Mouse (Mus musculus): Measurements from ENCODE around the gene Klf12. TPM values are rescaled to one million over a fixed set of nuclear protein-coding genes. Genes with fewer than 3 reads are reported as not detected.
"Not testable (repeated sequence)": the region's sequence is repeated elsewhere in the genome, so short reads cannot be mapped to it uniquely, and the experiment has no call there.

Klf12 gene
- total RNA-seq, 2 experiments from 2014 or later: 12.0 to 14.1 TPM

GRCm38 (mm10) chr14:99894062-99894461 lies 390.4 kb downstream of the Klf12 start:
- peak; percentile 7 for DNase-seq (ENCODE audit: low spot score)

GRCm38 (mm10) chr14:99886503-99886902 lies 398.0 kb downstream of the Klf12 start:
- DNase-seq (ENCODE audit: low spot score): no peak

- DNase-seq (ENCODE audit: low spot score): no peak
Measured at GRCm38 (mm10) chr14:99885562-99885961, 398.9 kb downstream of the Klf12 start.

GRCm38 (mm10) chr14:99885128-99885527 lies 399.4 kb downstream of the Klf12 start:
- DNase-seq (ENCODE audit: low spot score): no peak

GRCm38 (mm10) chr14:99876791-99877578 lies 407.5 kb downstream of the Klf12 start:
- DNase-seq (ENCODE audit: low spot score): no peak

GRCm38 (mm10) chr14:99873725-99874124 lies 410.8 kb downstream of the Klf12 start:
- no peak for DNase-seq (ENCODE audit: low spot score)

- DNase-seq (ENCODE audit: low spot score): no peak
Measured at GRCm38 (mm10) chr14:99856158-99857011, 428.1 kb downstream of the Klf12 start.

GRCm38 (mm10) chr14:99854467-99854807 lies 430.0 kb downstream of the Klf12 start:
- DNase-seq (ENCODE audit: low spot score): not testable (repeated sequence)

GRCm38 (mm10) chr14:99853769-99854466 lies 430.6 kb downstream of the Klf12 start:
- DNase-seq (ENCODE audit: low spot score): not testable (repeated sequence)

- no peak for DNase-seq (ENCODE audit: low spot score)
Measured at GRCm38 (mm10) chr14:99850350-99850749, 434.1 kb downstream of the Klf12 start.

- DNase-seq (ENCODE audit: low spot score): no peak
Measured at GRCm38 (mm10) chr14:99847502-99847901, 437.0 kb downstream of the Klf12 start.

GRCm38 (mm10) chr14:99826713-99827112 lies 457.8 kb downstream of the Klf12 start:
- no peak for DNase-seq (ENCODE audit: low spot score)
